Mouse (Mus musculus): ENCODE data around the gene Rgs12. TPM values are rescaled to one million over a fixed set of nuclear protein-coding genes. Genes with fewer than 3 reads are reported as not detected.

Rgs12 gene
- total RNA-seq, 2 experiments from 2014 or later = 42.7 to 45.9 TPM

DNA sequence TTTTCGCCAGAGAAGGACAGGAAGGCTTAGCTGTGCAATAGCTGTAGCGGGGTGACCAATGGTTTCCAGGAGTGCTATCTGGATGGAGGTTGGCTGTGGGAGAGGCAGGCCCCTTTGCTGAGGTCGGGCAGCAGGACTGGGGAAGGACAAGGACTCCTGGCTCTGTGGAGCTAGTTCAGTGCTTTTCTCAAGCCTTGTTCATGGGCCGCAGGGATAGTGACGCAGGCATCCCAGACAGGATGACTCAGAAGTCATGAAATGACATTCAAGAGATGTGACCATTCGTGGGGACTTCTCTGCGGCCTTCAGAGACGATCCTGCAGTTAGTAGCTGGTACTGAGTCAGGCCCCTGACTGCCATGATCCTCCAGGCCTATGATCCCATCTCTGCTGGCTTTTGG, 121.1 kb downstream of the Rgs12 start:
- no peak for DNase-seq (ENCODE audit: extremely low spot score in 1 of 2, low spot score in 1 of 2)

DNA sequence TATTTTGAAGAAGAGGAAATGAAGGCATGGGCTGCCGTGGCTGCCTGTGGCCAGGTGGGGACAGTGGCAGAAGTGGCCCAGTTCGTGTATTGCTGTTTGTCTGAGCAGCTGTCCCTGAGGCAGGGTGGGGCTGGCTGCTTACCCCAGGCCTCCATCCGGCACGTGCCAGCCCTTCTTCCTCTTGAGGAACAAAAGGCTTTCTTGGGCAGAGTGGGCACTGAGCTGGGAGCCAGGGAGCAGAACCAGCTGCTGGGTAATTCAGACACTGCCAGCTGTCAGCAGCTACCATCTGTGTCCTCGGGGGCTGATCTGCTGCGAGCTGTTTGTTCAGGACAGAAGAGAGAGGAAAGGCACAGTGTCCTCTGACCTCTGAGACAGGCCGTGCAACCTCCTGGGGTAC, 121.7 kb downstream of the Rgs12 start:
- DNase-seq (ENCODE audit: extremely low spot score in 1 of 2, low spot score in 1 of 2) = no peak

DNA sequence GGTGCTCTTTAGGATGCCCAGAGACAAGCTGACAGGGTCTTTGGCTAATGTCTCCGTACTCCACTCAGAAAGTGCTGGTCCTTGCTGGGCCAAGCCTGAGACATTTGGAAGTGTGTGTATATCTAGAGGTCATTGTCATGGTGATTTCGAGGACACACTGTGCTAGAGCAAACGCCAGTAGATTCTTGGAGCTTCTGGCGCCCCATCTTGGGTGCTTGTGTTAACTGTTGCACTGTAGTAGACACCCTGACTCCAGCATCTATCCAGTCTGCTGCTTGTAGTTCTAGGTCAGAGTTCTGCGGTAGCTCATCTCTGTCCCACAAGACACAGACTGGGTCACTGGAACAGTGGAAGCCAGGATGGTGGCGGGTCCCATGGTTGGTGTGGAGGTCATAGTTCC, 122.6 kb downstream of the Rgs12 start:
- no peak for DNase-seq (ENCODE audit: extremely low spot score in 1 of 2, low spot score in 1 of 2)

DNA sequence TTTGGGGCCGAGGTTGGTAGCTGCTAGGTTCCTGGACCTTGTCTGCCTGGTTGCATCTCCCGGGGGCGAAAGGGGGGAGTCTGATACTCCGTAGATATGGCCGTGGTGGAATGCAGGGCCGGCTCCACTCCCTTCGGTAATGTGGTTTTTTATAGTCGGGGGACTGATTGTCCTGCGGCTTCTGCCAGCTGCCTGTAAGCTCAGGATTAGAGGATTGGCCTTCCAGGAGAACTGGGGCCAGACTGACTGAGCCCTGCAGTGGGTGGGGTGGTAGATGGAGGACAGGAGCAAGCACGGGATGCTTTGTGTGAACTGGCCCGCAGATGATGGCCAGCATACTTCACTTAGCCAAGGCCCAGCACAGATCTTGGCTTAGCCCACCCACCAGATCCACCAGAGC, 124.0 kb downstream of the Rgs12 start:
- DNase-seq (ENCODE audit: extremely low spot score in 1 of 2, low spot score in 1 of 2) = no peak

DNA sequence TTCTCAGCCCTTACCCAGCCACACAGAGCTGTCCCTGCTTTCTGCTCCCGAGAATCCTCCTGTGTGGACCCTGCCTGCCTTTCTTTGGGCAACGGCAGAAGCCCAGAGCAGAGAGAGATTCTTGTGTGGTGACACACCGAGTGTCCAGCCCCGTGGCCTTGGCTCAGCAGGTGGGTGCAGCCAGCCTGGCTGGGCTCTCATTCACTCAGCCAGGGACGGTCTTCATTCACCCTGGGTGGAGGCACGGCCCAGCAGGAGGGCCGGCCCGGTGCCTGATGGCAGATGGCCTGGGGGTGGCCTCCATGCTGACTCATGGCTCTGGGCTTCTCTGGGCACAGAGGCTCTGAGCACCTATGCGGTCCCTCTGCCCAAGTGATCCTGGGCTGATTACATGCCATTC, 124.7 kb downstream of the Rgs12 start:
- no peak for DNase-seq (ENCODE audit: extremely low spot score in 1 of 2, low spot score in 1 of 2)

DNA sequence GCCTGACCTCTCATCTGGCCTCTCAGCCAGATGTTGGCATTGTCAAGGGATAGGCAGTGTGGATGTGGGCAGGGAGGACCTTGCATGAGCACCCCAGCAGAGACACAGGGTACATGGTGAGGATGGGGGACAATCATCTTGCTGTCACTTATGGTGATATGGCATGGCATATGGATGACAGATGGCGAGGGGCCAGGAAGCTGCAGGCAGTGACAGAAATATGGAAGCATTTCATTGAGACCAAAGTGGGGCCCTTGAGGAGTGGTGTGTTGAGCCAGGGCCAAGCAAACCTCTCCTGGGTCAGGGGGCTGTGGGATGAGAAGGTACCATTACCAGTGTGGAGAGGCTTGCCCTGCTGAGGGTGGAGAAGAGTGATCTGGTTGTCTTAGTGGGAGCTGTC, 127.1 kb downstream of the Rgs12 start:
- DNase-seq (ENCODE audit: extremely low spot score in 1 of 2, low spot score in 1 of 2) = no peak

DNA sequence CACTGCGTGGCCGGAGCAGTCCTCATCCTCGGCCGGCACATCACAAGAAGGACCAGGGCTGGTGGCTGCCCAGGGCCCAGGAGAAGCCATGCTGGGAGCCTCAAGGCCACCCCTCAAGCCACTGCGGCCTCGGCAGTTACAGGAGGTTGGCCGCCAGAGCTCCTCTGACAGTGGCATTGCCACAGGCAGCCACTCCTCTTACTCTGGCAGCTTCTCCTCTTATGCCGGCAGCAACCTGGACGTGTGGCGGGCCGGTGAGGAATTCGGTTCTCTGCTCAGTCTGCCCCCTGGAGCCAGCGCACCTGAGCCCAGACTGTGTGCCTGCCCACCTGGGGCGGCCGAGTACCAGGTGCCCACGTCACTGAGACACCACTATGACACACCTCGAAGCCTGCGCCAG, 129.9 kb downstream of the Rgs12 start:
- no peak for DNase-seq (ENCODE audit: extremely low spot score in 1 of 2, low spot score in 1 of 2)

DNA sequence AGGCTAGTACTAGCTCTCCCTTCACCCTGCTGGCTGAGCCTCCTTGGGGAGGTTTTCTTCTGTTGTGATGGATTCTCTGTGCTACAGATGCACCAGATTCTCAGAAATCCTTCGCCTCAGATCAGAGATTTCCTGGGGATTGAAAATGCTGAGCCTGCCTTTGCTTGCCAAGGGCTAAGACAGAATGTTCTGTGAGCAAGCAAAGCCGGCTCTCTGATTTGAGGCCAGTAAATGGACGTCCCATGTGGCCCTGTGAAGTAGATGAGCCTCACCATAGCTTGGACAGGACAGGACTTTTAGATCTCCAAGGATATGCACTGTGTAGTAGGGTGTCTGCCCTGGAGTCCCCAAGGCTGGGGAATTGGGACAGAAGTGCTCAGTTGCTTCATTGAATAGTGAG, 135.7 kb downstream of the Rgs12 start:
- DNase-seq (ENCODE audit: extremely low spot score in 1 of 2, low spot score in 1 of 2) = no peak

DNA sequence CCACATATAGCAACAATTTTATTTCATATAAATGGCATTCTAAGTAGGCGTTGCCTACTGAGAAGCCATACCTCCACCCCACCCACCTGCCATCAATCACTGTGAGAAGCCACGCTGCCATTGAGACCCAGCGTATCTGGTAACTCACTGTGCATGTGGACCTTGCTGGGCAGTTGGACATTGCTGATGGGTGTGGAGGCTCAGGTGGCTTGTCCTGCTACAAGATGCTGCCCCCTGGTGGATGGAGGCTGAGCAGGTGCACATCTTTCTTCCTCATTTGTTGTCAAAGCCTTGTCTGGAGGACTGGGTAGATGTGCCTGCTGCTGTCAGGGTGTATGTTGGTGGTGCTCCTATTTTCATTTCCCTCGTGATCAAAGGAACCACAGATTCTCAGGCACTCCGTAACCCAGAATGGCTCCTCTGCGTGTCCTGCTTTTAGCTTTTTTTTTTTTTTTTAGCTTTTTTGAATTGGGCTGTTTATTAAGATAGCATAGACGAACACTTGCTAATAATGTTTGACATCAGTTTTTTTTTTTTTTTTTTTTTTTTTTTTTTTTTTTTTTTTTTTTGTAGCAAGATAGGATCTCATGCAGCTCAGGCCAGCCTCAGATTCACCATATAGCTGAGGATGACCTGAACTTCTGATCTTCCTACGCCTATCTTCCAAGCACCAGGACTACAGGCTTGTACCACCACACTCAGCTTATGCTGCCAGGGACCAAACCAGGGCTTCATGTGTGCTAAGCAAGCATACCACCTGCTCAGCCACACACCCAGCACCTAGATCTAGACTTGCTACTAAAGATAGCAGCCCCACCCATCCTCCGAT, 139.8 kb downstream of the Rgs12 start:
- DNase-seq (ENCODE audit: extremely low spot score in 1 of 2, low spot score in 1 of 2) = peak; percentile 42 to 70

Small RNA genes within 50 kb of the gene (microRNA-seq; reads per million reads assigned to microRNA genes)
- gene Mir3097 = 11.2 to 14.7 reads per million in 2 experiments

Other genes starting within 250 kb of the Rgs12 start
- 10 to 100 TPM; 73.0 to 85.5 TPM for gene Htt, start 187.7 kb upstream of the Rgs12 start, total RNA-seq (2021)
- gene Msantd1, start 41.4 kb upstream of the Rgs12 start, total RNA-seq (2021) = 1 to 10 TPM; 7.0 to 7.4 TPM
- gene Hgfac, start 92.1 kb downstream of the Rgs12 start, total RNA-seq (2021) = under 1 TPM; 0.64 to 0.80 TPM
- gene Dok7, start 107.3 kb downstream of the Rgs12 start, total RNA-seq (2021) = 10 to 100 TPM; 20.2 to 24.0 TPM
- 100 to 1,000 TPM; 146 to 151 TPM for gene Lrpap1, start 156.3 kb downstream of the Rgs12 start, total RNA-seq (2021)

Data from layer of hippocampus, postnatal 25 days (tissue).